Mouse (Mus musculus): Measurements from ENCODE around the gene Otx2. TPM values are rescaled to one million over a fixed set of nuclear protein-coding genes. Genes with fewer than 3 reads are reported as not detected.

Otx2 gene
- polyA plus RNA-seq, 1 experiment from 2014 or later = 13.9 TPM

DNA sequence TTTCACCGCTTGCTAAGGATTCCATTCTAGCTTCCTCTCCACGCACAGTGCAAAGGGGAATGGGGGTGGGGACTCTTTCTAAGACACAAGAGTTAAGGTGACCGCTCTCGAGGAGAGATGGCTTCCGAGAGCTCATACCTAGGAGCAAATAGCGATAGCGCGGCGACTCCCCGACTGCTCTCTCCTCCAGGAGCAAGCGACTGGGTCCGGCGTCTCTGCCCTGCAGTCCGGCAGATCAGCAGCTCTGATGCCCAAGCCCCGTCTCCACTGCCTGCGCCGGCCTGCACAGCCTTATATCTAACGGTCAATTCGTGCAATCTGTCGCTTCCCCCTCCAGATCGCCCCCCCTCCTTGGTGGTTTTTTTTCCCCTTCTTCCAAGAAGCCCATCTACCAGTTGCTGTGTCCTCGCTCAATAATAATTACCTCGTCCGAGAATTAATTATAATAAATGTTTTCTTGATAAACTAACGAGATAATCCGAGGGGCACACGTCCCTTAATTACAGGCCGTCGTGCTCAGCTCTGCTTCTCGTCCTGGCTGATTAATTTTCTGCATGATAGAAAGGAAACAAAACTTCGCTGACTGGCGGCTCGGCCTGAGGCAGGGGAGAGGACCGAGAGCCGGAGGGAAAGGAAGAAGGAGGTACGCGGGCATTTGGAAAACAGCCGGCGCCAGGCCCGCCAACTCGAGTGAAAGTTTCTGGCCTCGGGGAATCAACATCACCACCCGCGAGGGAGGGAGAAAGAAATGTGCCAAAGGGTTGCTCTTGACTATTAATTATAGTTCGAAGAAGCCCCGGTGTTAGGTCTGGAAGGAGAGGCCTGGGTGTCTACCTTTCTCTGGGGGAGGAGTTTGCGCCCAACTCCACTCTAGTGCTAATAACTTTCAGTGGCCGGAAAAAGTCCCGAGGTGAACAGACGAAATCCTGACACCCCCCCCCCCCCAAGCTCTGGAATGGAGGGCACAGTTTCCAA is 8.5 kb downstream of the Otx2 start:
- H3K4me3 ChIP-seq (ENCODE audit: low read depth, low read length) = peak overlapping the region; percentile 12
- DNase-seq (ENCODE audit: low spot score) (peak; percentile 72), ATAC-seq (ENCODE audit: low FRiP score) (peak; percentile 68)
- H3K27ac ChIP-seq (ENCODE audit: low read depth, low read length) = no peak overlapping the region
- H3K9me3 ChIP-seq (ENCODE audit: control insufficient read depth, low read length) = no peaks in the 10 kb centered on the region
- under 1% methylated on average over 50 of the region's 50 CpGs for WGBS
- H3K27me3 ChIP-seq (ENCODE audit: control insufficient read depth, insufficient read depth, low read length) = peaks cover 82% of the 10 kb centered on the region
- H3K4me1 ChIP-seq (replicated peaks; ENCODE audit: control insufficient read depth, insufficient read depth, low read length) = peaks cover 4% of the 10 kb centered on the region; the same call in 1 of the 2 replicates
- H3K36me3 ChIP-seq (ENCODE audit: control insufficient read depth, insufficient read depth, low read length) = no peaks in the 10 kb centered on the region
- H3K9ac ChIP-seq (ENCODE audit: low read depth, low read length) = no peak overlapping the region
- H3K4me2 ChIP-seq (replicated peaks; ENCODE audit: low read depth, low read length) = no peak overlapping the region; the same call in 1 of the 2 replicates

DNA sequence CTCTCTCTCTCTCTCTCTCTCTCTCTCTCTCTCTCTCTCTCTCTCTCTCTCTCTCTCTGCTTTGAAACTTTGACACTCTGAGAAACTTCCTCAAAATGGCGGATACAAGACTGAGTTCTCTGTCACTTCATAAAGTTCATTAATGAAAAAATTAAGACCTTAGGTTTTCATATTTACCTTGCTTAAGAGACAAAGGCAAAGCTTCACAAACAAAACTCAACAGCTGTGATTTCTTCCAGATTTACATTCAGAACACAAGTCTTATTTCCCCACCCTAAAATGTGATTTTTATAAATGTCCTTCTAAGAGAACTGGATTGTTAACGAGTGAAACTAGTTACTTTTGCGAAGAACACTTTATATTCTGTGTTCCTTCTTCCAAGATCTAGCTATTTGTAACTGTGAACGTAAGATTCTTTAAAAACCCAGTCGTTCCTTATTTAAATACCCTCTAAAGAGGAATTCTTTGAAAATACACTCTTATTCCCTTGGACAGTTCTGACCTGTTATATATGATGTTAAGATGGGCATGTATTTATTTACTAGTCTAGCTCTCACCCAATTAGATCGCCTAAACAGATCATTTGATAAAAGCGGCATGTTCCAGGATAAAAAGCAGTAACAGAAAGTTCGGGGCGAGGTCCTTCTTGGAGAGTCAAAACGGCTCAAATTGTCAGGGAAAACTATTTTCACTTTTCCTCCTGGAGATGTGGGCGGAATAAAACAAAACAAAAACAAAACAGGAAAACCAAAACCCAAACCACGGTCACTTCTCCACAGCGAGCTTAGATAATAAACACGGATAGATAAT is 9.4 kb downstream of the Otx2 start:
- Histone ChIP-seq H3K27ac (ENCODE audit: low read depth, low read length) (no peak overlapping the region), H3K4me2 (replicated peaks; ENCODE audit: low read depth, low read length) (no peak overlapping the region; the same call in 1 of the 2 replicates), H3K9me3 (ENCODE audit: control insufficient read depth, low read length) (no peaks in the 10 kb centered on the region), H3K4me3 (ENCODE audit: low read depth, low read length) (peak overlapping the region; percentile 12; the same call in 1 of the 2 replicates), H3K9ac (ENCODE audit: low read depth, low read length) (no peak overlapping the region), H3K36me3 (ENCODE audit: control insufficient read depth, insufficient read depth, low read length) (no peaks in the 10 kb centered on the region), H3K4me1 (replicated peaks; ENCODE audit: control insufficient read depth, insufficient read depth, low read length) (peaks cover 4% of the 10 kb centered on the region; the same call in 1 of the 2 replicates), H3K27me3 (ENCODE audit: control insufficient read depth, insufficient read depth, low read length) (peaks cover 83% of the 10 kb centered on the region)
- WGBS = 2% methylated on average over 14 of the region's 14 CpGs
- ATAC-seq (ENCODE audit: low FRiP score) (no peak), DNase-seq (ENCODE audit: low spot score) (no peak)

- Histone ChIP-seq H3K27ac (ENCODE audit: low read depth, low read length) (no peak overlapping the region), H3K4me1 (replicated peaks; ENCODE audit: control insufficient read depth, insufficient read depth, low read length) (peaks cover 4% of the 10 kb centered on the region; the same call in 1 of the 2 replicates), H3K36me3 (ENCODE audit: control insufficient read depth, insufficient read depth, low read length) (no peaks in the 10 kb centered on the region), H3K9me3 (ENCODE audit: control insufficient read depth, low read length) (no peaks in the 10 kb centered on the region), H3K4me2 (replicated peaks; ENCODE audit: low read depth, low read length) (no peak overlapping the region), H3K4me3 (ENCODE audit: low read depth, low read length) (no peak overlapping the region), H3K27me3 (ENCODE audit: control insufficient read depth, insufficient read depth, low read length) (peaks cover 83% of the 10 kb centered on the region), H3K9ac (ENCODE audit: low read depth, low read length) (no peak overlapping the region)
- DNase-seq (ENCODE audit: low spot score) = peak; percentile 49
- WGBS = under 1% methylated on average over 4 of the region's 4 CpGs
- no peak for ATAC-seq (ENCODE audit: low FRiP score)
These were observed 10.1 kb downstream of the Otx2 start for GRCm38 (mm10) chr14:48663531-48663930.

DNA sequence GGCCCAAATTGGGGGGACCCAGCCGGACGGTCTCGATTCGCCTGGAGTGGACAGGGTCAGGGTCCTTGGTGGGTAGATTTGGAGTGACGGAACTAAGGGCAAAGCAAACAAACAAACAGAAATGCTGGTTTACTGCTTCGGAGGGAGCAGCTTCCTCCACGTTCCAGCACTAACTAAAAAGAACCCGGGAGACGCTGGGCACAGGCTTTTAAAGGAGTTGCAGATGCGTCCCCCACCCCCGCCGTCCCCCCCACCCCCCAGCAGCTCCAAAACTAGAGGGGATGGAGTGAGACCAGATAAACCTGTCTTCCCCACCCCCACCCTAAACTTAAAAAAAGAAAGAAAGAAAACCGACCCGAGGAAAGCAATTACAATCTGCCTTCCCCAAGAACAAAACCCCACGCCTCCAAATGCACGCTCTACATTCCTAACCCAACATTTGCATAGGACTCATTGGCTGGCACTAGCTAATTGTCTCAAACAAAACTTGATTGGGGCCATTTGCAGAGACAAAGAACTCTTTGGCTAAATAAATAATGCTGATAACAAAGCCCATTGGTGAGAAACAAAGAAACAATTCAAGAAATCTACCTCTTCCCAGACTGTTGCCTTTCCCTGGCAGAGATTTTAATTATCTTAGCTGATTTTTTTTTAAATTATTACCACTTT is 10.9 kb downstream of the Otx2 start:
- Histone ChIP-seq H3K36me3 (ENCODE audit: control insufficient read depth, insufficient read depth, low read length) (no peaks in the 10 kb centered on the region), H3K4me2 (replicated peaks; ENCODE audit: low read depth, low read length) (no peak overlapping the region), H3K9ac (ENCODE audit: low read depth, low read length) (no peak overlapping the region), H3K4me1 (replicated peaks; ENCODE audit: control insufficient read depth, insufficient read depth, low read length) (peaks cover 4% of the 10 kb centered on the region; the same call in 1 of the 2 replicates), H3K9me3 (ENCODE audit: control insufficient read depth, low read length) (no peaks in the 10 kb centered on the region), H3K27me3 (ENCODE audit: control insufficient read depth, insufficient read depth, low read length) (peaks cover 85% of the 10 kb centered on the region), H3K4me3 (ENCODE audit: low read depth, low read length) (no peak overlapping the region), H3K27ac (ENCODE audit: low read depth, low read length) (no peak overlapping the region)
- peak; percentile 45 for DNase-seq (ENCODE audit: low spot score)
- ATAC-seq (ENCODE audit: low FRiP score) = no peak
- WGBS = 1% methylated on average over 16 of the region's 16 CpGs

DNA sequence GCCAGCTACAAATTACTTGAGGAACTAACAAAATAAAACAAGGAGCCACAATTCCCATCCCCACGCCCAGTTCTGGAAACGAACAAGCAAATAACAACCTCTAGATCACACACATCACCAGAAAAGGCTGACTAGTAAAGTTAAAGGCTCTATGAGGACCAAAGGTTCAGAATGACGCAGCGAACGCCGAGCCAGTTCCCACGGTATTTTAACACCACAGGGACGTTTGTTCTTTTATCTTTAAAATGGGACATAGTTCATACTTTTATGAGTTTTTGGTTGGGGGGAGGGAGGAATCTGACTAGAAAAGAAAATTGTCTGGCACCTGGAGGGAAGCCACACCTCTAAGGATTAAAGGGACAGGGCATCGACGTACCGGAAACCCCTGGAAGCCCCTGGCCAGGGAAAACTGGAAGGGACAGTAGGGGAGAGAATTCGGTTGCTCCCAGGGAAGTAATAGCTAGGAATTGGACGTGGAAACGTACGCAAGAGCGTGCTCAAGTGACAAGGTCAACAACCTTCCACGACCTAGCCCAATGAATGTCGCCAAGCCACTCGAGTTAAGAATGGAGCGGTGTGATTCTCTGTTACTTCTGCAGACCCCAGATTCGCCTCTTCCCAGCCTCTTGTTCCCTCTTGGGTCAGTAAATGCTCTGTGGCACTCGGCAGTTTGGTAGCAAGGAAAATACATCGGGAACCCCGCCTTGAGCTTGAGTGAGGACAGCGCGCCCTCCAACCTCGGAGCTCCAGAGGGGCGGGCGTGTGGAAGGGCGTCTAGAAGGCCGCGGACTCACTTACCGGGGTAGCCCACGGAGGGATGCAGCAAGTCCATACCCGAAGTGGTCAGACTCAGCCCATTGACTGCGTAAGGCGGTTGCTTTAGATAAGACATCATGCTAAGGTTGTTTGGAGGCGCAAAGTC is 11.7 kb downstream of the Otx2 start:
- Histone ChIP-seq H3K4me1 (replicated peaks; ENCODE audit: control insufficient read depth, insufficient read depth, low read length) (peaks cover 4% of the 10 kb centered on the region; the same call in 1 of the 2 replicates), H3K9me3 (ENCODE audit: control insufficient read depth, low read length) (no peaks in the 10 kb centered on the region), H3K36me3 (ENCODE audit: control insufficient read depth, insufficient read depth, low read length) (no peaks in the 10 kb centered on the region), H3K27me3 (ENCODE audit: control insufficient read depth, insufficient read depth, low read length) (peaks cover 84% of the 10 kb centered on the region), H3K4me3 (ENCODE audit: low read depth, low read length) (no peak overlapping the region), H3K27ac (ENCODE audit: low read depth, low read length) (no peak overlapping the region), H3K4me2 (replicated peaks; ENCODE audit: low read depth, low read length) (no peak overlapping the region), H3K9ac (ENCODE audit: low read depth, low read length) (no peak overlapping the region)
- ATAC-seq (ENCODE audit: low FRiP score) = no peak
- peak; percentile 56 for DNase-seq (ENCODE audit: low spot score)
- WGBS = 6% methylated on average over 38 of the region's 38 CpGs

DNA sequence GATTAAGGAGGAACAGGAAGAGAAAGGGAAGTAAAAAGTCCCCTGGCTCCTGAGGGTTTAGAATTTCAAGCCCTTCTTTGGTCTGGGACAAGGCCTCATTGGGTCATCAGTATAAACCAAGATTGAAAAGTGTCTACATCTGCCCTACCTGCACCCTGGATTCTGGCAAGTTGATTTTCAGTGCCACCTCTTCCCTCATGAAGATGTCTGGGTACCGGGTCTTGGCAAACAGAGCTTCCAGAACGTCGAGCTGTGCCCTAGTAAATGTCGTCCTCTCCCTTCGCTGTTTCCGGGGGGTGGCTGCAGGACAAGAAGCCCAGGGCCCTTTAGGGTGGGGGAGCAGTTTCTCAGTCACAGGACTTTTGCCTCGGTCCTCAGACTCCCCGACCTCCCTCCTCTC is 12.5 kb downstream of the Otx2 start:
- Histone ChIP-seq H3K4me1 (replicated peaks; ENCODE audit: control insufficient read depth, insufficient read depth, low read length) (peaks cover 4% of the 10 kb centered on the region; the same call in 1 of the 2 replicates), H3K9ac (ENCODE audit: low read depth, low read length) (no peak overlapping the region), H3K4me3 (ENCODE audit: low read depth, low read length) (no peak overlapping the region), H3K27ac (ENCODE audit: low read depth, low read length) (no peak overlapping the region), H3K27me3 (ENCODE audit: control insufficient read depth, insufficient read depth, low read length) (peaks cover 83% of the 10 kb centered on the region), H3K9me3 (ENCODE audit: control insufficient read depth, low read length) (no peaks in the 10 kb centered on the region), H3K4me2 (replicated peaks; ENCODE audit: low read depth, low read length) (no peak overlapping the region), H3K36me3 (ENCODE audit: control insufficient read depth, insufficient read depth, low read length) (no peaks in the 10 kb centered on the region)
- no peak for ATAC-seq (ENCODE audit: low FRiP score)
- WGBS = 34% methylated on average over 8 of the region's 8 CpGs
- DNase-seq (ENCODE audit: low spot score) = no peak

DNA sequence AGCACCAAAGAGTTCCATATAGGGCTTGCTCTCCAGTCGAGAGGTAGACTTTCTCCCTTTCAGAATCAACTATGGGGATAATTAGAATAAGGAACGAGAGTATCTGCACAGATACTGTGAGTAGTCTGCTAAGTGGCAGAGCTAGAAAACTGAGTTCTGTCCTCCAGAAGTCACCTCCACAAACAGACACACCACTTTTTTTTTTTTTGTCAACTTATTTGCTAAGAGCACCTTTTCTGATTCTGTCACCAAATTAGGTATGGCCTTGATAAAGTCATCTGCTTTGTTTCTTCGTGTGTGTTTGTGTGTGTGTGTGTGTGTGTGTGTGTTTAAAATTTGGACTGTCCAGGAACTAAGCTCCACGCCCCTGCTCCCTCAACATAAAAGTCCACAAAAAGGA is 13.0 kb downstream of the Otx2 start:
- no peak for ATAC-seq (ENCODE audit: low FRiP score)
- Histone ChIP-seq H3K4me3 (ENCODE audit: low read depth, low read length) (no peak overlapping the region), H3K9ac (ENCODE audit: low read depth, low read length) (no peak overlapping the region)

More for the DNA sequence above, 13.0 kb downstream of the Otx2 start:
- Histone ChIP-seq H3K36me3 (ENCODE audit: control insufficient read depth, insufficient read depth, low read length) (no peaks in the 10 kb centered on the region), H3K27ac (ENCODE audit: low read depth, low read length) (no peak overlapping the region), H3K4me2 (replicated peaks; ENCODE audit: low read depth, low read length) (no peak overlapping the region), H3K27me3 (ENCODE audit: control insufficient read depth, insufficient read depth, low read length) (peaks cover 83% of the 10 kb centered on the region), H3K9me3 (ENCODE audit: control insufficient read depth, low read length) (no peaks in the 10 kb centered on the region), H3K4me1 (replicated peaks; ENCODE audit: control insufficient read depth, insufficient read depth, low read length) (no peaks in the 10 kb centered on the region)
- WGBS = 69% methylated on average over 4 of the region's 4 CpGs
- no peak for DNase-seq (ENCODE audit: low spot score)

Data from hindbrain, embryonic 11.5 days (tissue).